Mouse (Mus musculus) stomach, postnatal 0 days (tissue): Measurements from ENCODE around the gene Tmem198b.

Source experiments
- CTCF ChIP-seq: IDR thresholded peaks from 2 replicates; pipeline ENCODE4 v1.5.1; 2016; ENCODE audit warnings: antibody characterized with exemption, low read depth, mild to moderate bottlenecking, moderate library complexity
- EP300 ChIP-seq: optimal IDR thresholded peaks from 2 replicates; pipeline ENCODE3; 2016; ENCODE audit warnings: antibody characterized with exemption

GRCm38 (mm10) chr10:128823821-128824220 is 19.7 kb upstream of the Tmem198b start:
- TF ChIP-seq CTCF (no peak), EP300 (no peak)
